Mouse (Mus musculus) lung, postnatal 36 days (tissue): ENCODE data around the gene Clec2i.
A peak's percentile ranks its signal among the peaks of the same experiment; 100 is the strongest.
"Not testable (repeated sequence)": the region's sequence is repeated elsewhere in the genome, so short reads cannot be mapped to it uniquely, and the experiment has no call there.

Experiments used
- DNase-seq: peaks from one replicate; pipeline ENCODE4 v3.0.0; 2022; ENCODE audit warnings: mixed read lengths

Clec2i gene

GRCm38 (mm10) chr6:128855477-128855876 is 31.9 kb upstream of the Clec2i start:
- no peak for DNase-seq

GRCm38 (mm10) chr6:128856250-128856649 is 31.1 kb upstream of the Clec2i start:
- DNase-seq, result peak; percentile 97

- DNase-seq, result no peak
These were observed 29.4 kb upstream of the Clec2i start for GRCm38 (mm10) chr6:128857976-128858375.

- no peak for DNase-seq
These were observed 18.5 kb upstream of the Clec2i start for GRCm38 (mm10) chr6:128868861-128869260.

- DNase-seq, result no peak
These were observed 15.3 kb upstream of the Clec2i start for GRCm38 (mm10) chr6:128871910-128872610.

- peak; percentile 33 for DNase-seq
These were observed 1.4 kb downstream of the Clec2i start for GRCm38 (mm10) chr6:128888834-128889233.

- peak; percentile 15 for DNase-seq
These were observed 3.6 kb downstream of the Clec2i start, which contains the start of gene BC035044 for GRCm38 (mm10) chr6:128890948-128891355. BC035044 (minus strand) TSS chr6:128891126.

- DNase-seq, result no peak
These were observed 8.1 kb downstream of the Clec2i start for GRCm38 (mm10) chr6:128895404-128896001.

GRCm38 (mm10) chr6:128900044-128900443 is 12.7 kb downstream of the Clec2i start:
- no peak for DNase-seq

- not testable (repeated sequence) for DNase-seq
These were observed 13.6 kb downstream of the Clec2i start for GRCm38 (mm10) chr6:128900796-128901552.

- DNase-seq, result no peak
These were observed 26.3 kb downstream of the Clec2i start for GRCm38 (mm10) chr6:128913598-128914254.

GRCm38 (mm10) chr6:128917322-128917721 is 29.9 kb downstream of the Clec2i start:
- no peak for DNase-seq

- DNase-seq, result no peak
These were observed 45.7 kb downstream of the Clec2i start for GRCm38 (mm10) chr6:128933050-128933449.

GRCm38 (mm10) chr6:128934081-128934480 is 46.7 kb downstream of the Clec2i start, which contains the start of gene Clec2g:
Clec2g (plus strand) TSS chr6:128934381.
- DNase-seq, result not testable (repeated sequence)

- not testable (repeated sequence) for DNase-seq
These were observed 48.7 kb downstream of the Clec2i start for GRCm38 (mm10) chr6:128935889-128936665.

GRCm38 (mm10) chr6:128941646-128942421 is 54.4 kb downstream of the Clec2i start:
- DNase-seq, result no peak

GRCm38 (mm10) chr6:128945564-128945963 is 58.2 kb downstream of the Clec2i start:
- no peak for DNase-seq
